Mouse (Mus musculus) c-Kit-positive CD71-positive TER-119-positive erythroid progenitor cells, embryonic 14.5 days (primary cell): ENCODE measurements around the gene Tmem160.
A peak's percentile ranks its signal among the peaks of the same experiment; 100 is the strongest.

Source experiments
- DNase-seq: peaks from one replicate; pipeline ENCODE4 v3.0.0-alpha.2; 2013; ENCODE audit warnings: low spot score

Tmem160 gene

DNA sequence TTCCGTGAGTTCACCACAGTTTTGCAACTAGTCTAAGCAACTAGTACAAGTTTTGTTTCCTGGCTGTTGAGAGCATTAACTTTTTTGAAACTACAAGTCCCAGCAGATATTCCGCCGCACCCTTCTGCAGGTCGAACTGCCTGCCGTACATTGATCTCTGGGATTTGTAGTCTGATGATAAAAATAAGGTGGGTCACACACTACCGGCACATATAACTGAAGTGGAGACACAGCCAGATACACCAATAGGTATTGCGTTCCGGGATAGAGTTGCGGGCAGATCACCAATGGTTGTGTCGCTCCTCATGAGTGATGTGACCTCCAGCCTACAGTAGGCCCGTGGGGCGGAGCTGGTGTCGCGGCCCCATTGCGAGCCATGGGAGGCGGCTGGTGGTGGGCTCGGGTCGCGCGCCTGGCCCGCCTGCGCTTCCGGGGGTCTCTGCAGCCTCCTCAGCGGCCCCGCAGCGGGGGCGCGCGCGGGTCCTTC lies at the start of gene Tmem160:
TSS of gene Tmem160 (plus strand) at position 193 of the 487 bp plus-strand sequence.
- peak; percentile 86 for DNase-seq

DNA sequence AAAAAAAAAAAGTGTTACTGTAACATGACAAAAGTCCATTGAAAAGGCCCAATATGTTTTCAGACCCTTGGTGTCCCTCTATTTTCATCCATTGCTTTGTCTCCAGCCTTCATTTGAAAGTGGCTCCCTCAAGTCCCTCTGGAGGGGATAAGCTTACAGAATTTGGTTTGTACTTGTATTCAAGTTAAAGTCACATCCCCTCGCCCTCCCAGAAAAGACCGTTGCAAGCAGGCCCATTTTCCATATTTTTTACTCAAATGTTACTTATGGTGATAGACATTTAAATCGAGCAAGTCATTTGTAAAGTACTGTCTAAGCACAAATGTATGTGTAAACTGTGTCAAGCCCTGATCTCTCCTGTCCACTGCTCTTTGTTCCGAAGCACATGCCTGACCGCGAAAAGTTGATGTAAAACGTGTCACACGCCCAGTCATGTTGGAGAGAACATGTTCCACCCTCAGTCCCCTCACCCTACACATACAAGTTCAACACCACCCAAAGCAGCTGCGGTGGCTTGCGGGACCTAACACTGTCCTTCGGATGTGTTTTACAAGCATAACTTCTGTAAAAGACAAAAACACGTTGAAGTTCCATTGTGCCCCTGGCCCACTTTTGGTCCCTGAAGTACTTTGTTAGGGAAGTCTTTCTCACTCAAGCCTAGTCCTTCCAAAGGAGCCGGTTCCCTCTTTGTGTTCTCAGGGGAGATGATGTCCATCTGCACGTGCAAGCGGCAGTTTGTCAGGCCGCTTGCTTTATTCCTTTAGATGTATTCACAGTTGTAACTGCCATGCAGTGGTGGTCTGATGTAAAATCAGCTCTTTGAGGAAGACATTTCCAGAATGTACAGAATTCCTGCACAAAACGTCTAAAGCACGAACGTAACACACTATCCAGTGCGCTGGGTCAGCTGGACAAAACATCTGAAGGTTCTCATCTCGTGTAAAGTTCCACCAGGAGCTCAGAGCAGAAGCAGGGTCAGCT lies 49.3 kb upstream of the Tmem160 start:
- DNase-seq = peak; percentile 68

DNA sequence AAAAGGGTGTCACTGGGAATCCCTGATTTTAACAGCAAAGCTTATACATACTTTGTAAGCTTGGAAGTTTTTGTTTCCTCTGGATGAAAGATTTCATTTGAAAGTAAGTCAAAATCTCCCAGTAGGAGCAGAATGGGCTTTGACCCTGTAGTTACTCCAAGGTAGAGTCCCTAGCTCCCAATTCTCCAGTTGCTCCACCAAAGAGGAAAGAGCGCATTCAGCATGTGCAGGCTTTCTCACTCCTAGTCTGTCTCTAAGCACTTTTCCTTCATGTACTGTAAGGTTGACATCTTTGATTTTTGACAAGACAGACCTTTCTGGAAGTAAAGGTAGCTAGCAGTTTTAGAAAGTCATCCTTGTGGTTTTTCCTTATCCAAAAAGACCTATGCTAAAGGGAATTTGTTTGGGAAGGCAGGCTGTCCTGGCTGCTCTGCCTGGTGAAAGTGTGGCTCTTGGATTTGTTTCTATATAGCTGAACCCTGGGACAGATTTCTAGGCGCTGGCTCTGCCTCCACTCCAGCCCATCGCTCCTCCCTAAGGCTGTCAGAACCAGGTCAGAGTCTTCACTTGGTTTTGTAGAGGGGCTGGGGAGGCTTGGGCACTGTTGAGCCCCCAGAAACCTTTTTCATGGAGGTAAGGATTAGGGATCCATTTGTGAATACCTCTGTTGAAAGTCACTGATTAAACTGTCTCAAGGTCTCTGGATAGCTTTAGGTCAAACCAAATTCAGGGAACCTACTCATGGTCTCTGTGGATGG lies 48.1 kb upstream of the Tmem160 start:
- no peak for DNase-seq

DNA sequence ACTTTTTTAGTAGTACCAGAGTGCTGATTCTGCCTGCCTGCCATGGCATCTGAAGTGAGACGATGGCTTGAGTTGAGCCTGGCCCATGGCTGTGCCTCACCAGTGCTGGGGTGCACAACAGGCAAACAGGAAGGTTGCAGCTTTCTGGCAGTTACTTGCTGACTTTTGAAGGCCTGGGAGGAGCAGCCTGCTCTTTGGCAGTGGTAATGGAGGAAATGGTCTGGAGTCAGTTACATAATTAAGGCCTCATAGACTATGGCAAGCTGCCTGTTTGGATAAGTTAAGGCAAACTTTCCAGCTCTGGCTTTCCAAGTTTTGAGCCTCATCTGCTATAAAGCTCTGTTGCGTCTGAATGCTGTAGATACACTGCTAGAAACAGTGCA lies 47.5 kb upstream of the Tmem160 start:
- no peak for DNase-seq

DNA sequence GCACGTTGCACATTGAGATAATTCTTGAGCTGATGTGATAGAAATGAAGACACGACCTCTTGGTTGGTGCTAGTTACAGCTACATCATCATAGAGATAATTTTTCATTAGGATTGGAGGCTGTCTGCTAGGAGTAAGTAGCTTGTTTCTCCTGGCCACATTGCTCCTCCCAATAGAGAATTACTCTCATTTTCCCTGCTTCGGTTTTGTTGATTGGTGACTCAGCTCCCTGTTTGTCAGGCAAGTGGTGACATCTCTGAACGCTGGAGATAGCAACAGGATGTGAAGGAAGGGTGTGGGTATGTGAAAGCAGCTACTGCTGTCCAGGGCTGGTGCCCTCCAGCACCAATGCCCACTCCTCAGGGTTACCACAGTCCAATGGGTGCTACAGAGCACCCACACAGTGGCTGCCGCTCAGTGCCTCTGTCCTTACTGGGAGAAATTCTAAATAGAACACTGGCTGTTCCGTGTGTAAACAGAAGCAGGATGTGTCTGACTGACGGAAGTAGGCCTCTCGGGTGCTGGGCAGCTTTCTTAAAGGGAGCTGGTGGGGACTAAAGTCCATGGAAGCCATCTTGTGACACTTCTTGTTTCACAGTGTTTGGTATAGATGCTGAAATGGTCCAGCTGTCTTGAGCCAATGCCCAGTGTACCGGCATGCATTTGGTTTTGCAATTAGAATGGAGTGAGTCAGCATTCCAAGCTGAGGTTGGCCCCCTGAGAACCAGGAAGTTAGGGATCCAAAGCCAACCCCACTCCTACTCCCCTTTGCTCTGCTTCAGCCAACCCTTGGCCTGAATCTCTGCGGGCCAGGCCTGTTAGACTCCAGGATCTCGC lies 46.8 kb upstream of the Tmem160 start:
- peak; percentile 84 for DNase-seq

DNA sequence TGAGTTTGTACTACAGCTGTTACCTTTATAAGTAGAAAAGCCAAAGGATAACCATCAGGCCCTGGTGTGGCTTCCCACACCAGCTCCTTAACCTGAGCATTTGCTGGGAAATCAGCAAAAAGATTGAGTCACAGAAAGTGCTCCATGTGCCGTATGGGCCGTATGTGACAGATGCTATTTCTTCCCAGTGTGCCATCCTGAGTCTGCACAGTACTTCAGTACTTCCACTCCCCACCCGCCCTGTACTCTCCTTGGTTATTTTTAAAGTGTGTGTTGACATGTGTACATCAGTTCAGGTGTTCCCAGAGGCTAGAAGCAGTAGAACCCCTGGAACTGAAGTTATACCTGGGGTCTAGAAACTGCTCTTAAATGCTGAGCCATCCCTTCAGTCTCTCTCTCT lies 45.6 kb upstream of the Tmem160 start:
- no peak for DNase-seq

DNA sequence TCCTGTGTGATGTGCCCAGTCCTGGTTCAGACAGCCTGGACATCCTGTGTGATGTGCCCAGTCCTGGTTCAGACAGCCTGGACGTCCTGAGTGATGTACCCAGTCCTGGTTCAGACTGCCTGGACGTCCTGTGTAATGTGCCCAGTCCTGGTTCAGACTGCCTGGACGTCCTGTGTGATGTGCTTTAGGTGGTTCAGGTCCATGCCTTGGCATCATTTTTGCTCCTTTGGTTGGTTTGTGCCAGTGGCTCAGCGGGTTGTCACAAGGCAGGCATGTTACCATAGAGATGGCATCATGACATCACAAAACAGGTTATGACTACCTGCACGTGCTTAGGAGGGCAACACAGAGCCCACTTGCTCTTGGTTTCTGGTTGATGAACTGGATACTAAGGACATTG lies 41.5 kb upstream of the Tmem160 start:
- DNase-seq = no peak

DNA sequence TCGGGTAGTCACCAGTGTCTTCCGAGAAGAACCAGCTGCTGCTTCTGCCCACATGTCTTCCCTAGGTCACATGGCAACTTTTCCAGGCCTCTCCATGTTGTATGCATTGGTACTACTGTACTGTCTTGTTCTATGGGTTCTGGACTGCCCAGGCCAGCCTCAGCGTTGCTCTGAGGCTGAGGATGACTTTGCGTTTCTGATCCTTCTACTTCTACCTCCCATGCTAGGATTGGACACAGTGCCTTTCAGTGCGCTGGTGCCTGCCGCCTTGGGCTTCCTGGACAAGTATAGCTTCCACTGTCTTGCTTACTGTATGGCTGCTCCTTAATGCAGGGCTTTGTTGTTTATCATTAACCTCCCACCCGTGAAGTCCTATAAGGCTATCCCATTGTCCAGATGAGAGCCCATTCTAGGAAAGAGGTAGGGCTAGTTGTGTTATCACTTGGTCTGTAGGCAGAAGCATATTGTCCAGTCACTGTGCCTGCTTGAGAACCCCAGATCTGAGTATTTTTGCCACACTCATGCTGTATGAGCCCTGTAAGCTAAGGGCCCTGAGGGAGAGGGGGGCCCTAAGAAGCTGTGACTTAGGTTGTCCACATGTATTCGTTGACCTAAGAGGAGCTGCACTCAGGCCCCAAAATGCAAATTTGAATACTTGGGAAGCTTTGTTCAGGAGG lies 40.2 kb upstream of the Tmem160 start:
- no peak for DNase-seq

DNA sequence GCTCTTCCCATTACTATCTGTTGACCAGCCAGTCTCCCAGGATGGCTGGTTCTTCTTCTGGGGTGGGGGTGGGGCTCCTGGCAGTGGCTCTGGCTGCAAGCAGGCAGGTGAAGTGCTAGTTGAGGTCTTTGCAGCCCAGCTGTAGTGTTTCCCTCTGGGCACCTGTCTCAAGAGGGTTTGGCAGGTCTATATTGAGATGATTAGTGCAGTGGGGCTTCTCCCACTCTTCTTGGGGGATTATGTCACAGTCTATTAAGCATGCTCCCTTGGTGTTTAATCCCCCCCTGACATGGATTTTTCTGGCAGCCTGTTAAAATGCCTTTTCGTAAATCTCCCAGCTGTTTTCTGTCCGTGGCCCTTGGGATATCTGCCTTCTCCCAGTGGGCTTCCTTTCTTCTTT lies 39.6 kb upstream of the Tmem160 start:
- DNase-seq = no peak

DNA sequence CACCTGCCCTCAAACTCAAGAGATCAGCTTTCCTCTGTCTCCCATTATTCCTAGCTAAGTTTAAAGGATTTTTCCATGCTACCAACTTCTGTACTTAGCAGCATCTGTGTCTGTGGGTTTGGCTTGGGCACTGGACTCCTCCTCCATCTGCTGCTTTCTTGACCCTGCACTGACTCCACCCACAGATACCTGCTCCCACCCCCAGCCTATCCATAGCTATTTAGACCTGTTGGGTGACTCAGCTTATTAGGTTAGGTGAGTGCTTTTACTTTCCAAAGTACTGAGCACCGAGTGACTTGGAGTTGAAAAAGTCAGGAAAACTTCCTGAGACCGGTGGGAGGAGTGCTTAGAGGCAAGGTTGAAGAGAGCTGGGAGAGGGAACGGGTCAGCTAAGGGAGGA lies 37.2 kb upstream of the Tmem160 start:
- DNase-seq = no peak

DNA sequence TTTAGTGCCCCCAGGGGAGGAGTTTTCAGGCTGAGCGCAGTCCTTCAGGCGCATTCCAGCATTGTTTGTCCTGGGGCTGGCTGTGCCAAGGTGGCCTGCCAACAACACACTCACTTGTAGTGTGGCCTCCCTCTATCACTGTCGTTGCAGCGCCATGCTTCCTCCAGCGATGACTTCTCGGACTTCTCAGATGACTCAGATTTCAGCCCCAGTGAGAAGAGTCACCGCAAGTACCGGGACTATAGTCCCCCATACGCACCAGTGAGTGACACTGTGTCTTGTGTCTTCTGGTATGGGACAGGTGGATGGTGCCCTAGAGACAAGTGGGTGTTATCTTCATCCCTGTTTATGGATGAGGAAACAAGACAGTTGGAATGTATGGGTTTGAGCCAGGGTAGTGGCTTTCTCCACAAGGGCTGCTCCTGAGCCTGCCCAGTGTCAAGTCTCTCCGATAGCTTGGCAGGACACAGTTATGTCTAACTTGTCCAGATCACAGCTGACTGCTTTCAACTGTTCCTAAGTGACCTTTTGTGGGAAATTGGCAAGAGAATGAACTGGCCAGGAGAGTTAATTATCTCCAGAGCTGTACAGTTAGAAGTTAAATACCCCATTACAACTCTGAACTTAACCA lies 35.3 kb upstream of the Tmem160 start:
- DNase-seq = no peak

DNA sequence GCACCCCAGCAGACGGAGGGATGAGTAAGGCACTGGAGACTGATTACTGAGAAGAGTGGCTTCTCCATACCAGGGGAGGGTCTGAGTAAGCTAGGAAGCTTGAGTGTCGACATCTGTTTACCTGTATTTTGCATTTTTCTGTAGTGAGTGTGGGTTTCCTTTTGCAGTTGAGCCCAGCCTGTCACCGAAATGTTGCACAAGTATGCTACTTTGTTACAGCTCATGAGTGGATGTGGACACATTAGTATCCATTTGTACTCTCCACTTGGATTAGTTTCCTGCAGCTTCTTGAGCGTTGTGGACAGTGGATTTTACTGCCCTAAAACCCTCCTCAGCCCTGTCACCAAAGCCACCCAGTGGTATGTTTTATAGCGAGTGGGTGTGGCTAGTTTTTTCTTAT lies 33.9 kb upstream of the Tmem160 start:
- DNase-seq = no peak

DNA sequence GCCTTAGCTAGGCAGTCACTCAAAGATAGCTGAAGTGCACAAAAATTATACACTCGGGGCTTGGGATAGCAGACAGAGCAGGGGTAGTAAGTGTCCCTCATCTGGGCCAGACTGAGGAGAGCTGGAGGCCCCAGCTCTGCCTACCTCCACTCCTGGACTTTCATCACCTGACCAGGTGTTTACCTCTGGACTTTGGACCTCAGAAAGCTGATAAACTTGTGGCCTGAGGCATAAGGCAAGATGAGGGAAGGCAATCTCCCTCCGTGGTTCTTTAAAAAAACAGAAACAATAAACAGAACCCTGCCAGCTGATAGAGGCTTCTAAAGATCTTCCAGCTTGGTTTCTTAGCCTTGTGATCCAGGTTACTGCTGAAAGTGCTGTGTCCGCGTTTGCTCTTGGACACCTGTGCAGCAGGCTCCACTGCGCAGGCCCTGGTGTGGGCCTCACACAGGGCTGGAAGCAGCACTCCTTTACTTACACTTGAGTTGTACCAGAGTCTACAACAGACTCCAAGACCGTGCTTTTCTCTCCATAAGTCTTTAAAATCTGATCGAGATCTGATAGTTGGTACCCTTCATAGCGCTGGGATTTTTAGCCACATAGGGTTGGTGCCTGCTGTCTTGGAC lies 32.0 kb upstream of the Tmem160 start:
- DNase-seq = no peak

DNA sequence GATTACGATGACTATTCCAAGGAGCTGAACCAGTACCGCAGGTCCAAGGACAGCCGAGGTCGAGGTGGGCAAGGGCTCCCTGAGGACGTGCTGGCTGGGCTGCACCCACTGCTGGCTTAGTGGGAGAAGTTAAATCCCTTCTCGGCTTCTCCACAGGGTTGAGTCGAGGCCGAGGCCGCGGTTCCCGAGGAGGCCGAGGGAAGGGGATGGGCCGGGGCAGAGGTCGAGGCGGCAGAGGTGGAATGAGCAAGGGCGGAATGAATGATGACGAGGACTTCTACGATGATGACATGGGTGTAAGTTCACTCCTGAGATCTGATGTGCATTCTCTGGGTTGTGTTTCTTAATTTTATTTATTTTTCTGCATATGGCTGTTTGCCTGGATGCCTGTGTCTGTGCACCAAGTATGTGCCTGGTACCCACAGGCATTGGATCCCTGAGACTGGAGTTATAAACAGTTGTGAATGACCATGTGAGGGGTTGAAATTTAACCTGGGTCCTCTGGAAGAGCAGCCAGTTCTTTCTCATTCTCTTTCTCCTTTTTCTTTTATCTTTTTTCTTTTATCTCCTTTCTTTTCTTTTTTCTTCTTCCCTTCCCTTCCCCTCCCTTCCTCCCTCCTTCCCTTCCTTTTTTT lies 30.2 kb upstream of the Tmem160 start:
- no peak for DNase-seq

DNA sequence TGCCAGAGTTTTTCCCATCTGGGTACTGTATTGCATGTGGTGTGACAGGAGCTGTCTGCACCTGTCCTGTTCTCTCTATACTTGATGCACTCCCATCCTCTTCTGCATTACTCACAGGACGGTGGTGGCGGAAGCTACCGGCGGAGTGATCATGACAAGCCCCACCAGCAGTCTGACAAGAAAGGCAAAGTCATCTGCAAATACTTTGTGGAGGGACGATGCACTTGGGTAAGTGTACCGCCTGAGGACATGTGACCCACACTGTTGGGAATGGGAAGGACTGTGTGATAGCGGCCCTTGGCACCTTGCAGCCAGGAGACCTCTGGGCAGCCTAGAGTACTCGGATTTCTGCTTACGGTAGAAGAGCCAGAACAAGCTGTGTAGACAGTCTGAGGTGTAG lies 28.8 kb upstream of the Tmem160 start:
- no peak for DNase-seq

DNA sequence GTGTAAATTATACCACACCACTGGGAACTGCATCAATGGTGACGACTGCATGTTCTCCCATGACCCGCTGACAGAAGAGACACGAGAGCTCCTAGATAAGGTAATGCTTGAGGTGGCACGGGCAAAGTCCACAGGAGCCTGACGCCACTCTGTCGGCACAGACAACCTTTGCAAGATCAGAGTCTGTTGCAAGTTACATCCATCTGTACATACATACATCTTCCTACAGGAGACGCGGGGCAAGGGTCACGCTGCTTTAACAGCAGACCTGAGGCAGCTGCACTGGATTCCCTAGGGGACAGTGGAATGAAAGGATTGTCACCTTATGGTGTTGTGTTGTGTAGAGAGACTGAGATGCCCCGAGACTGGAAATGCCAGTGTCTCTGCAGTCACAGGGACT lies 26.9 kb upstream of the Tmem160 start:
- no peak for DNase-seq

DNA sequence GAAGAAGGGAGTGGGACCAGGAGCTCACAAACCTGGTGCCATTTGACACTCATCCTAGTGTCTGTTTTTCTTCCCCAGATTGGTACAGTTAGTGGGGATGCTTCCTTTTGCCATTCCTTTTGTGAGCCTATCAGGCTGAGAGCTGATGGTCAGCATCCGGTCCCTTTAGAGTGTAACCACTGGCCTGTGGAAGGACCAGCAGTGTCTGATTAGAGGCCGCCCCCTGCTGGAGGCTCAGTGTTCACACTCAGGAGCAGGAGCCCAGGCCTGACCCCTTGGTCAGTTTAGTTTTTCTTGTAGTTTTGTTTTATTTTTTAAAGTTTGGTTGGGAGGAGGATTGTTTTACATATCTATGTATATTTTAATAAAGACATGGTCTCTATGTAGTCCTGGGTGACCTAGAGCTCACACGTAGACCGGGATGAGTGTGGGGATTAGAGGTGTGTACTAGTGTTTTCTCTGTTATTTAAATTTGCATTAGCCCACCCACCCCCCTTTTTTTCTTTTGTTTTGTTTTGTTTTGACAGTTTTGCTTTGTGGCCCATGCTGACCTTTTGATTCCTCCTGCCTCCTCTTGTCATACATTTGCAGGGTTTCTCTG lies 26.4 kb upstream of the Tmem160 start:
- DNase-seq = peak; percentile 53

DNA sequence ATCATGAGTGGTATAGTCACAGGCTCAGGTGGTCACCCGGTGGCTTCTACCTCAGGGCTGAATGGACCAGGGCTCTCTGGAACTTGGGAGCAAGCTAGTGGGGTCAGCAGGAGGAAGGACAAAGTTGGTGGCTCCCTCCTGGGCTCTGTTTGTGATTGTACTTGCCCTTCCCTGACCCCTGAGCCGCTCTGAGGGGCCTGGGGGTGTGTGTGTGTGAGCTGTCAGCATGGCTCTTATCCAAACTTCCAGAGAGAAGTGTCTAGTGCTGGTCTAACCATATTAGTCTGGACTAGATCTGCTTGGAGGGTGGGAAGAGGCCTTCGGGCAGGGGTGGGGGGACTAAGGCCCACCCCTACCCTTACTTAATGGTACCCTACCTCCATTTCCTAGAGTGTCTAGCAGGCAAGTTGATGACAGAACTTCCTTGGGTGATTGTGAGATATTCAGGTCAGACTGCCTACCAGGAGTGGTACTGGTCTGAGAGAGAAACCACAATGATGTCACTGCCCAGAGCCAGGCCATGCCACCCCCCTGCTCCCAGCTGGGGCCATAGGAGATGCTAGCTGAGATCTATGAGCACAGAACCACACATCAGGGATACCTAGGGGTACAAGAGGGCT lies 19.1 kb upstream of the Tmem160 start:
- DNase-seq = no peak

DNA sequence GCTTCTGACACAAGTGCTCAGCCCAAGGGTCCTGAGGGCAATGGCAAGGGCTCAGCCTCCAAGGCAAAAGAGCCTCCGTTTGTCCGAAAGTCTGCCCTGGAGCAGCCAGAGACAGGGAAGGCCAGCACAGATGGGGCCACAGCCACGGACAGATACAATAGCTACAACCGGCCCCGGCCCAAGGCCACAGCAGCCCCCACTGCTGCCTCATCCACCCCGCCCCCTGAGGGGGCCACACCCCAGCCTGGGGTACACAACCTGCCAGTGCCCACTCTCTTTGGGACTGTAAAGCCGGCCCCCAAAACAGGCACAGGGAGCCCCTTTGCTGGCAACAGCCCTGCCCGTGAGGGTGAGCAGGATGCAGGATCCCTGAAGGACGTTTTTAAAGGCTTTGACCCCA lies 17.5 kb upstream of the Tmem160 start:
- no peak for DNase-seq
